Mouse (Mus musculus) bone marrow macrophage, adult 2 months (primary cell): ENCODE results near the gene Tubgcp6.

Source experiments
- CTCF ChIP-seq: IDR thresholded peaks from 2 replicates; pipeline ENCODE4 v1.5.1; 2012; ENCODE audit warnings: low read depth, mild to moderate bottlenecking, low read length, moderate library complexity
- POLR2A ChIP-seq: IDR thresholded peaks from 2 replicates; pipeline ENCODE4 v1.6.1; 2012; ENCODE audit warnings: mild to moderate bottlenecking, low read depth, low read length, borderline replicate concordance

DNA sequence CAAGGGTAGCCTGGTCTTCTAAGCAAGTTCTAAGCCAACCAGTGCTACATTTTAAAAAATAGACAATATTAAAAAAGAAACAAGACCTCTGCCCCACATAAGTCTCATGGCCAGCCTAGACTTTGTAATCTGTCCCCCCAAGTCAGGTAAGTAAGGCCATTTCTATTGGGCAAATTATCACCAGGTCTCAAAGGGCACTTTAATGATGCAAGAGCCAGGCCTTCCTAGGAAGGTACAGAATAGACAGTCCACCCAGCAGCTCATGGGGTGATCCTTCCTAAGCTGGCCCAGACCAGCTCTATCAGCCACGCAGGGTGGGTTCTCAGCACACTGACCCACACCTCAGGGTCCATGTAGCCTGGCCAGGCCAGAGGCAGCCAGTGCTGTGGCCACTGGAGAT, 39.0 kb downstream of the Tubgcp6 start:
- TF ChIP-seq POLR2A (no peak), CTCF (no peak)
